Mouse (Mus musculus) ZHBTc4 (cell line): ENCODE measurements at regions not wholly inside any gene's neighbourhood (a gene's known extent, or its start where the extent isn't known, plus 50 kb on each side); places are given as distances from the start of the nearest gene placed in this dataset.
"Not testable (repeated sequence)": the region's sequence is repeated elsewhere in the genome, so short reads cannot be mapped to it uniquely, and the experiment has no call there.

Experiments
- DNase-seq: peaks from one replicate; pipeline ENCODE4 v3.0.0-alpha.2; 2011; ENCODE audit warnings: low read depth, low spot score

- no peak for DNase-seq
Measured at GRCm38 (mm10) chr5:4355609-4356224, 163.6 kb downstream of the Mterf1b start.

GRCm38 (mm10) chr5:4356555-4357273, 164.5 kb downstream of the Mterf1b start:
- DNase-seq, result not testable (repeated sequence)

DNA sequence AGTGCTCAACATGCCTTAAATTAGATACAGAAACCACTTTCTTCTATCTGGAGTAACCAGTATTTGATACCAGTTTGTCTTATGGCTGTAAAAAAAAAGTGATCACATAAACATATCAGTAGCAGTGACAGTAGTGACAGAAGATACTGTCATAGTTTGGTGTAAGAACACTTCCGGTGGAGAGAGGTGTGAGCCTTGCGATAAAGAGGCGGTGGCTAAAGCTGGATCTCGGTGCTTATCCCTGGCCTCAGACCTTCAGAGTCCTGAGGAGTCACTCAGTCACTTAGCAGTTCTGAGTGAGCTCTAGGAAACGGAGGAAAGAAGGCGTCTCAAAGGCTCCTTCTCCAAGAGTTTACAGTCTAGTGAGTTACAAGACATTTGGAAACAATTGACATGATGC, 169.4 kb downstream of the Mterf1b start:
- not testable (repeated sequence) for DNase-seq

DNA sequence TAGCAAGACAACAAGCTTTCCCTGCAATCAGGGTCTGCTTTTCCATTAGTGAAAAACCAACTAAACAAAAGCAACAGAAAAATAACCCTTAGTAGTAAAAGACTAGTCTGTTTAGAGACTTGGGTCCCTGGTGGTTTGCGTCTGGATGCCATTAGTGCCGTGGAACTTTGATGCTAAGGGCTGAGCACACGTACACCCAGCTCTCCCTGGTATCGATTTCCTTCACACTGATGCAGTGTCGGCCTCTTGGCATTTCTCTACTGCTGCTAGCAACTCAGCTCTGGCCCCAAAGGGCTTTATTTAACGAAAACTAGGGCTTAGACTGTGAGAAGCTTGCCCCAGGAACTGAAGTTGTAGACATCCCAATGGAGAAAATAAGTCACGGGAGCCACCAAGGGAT, 192.6 kb downstream of the Mterf1b start:
- DNase-seq, result not testable (repeated sequence)

GRCm38 (mm10) chr5:4391083-4391482, 198.9 kb downstream of the Mterf1b start:
- DNase-seq, result no peak

DNA sequence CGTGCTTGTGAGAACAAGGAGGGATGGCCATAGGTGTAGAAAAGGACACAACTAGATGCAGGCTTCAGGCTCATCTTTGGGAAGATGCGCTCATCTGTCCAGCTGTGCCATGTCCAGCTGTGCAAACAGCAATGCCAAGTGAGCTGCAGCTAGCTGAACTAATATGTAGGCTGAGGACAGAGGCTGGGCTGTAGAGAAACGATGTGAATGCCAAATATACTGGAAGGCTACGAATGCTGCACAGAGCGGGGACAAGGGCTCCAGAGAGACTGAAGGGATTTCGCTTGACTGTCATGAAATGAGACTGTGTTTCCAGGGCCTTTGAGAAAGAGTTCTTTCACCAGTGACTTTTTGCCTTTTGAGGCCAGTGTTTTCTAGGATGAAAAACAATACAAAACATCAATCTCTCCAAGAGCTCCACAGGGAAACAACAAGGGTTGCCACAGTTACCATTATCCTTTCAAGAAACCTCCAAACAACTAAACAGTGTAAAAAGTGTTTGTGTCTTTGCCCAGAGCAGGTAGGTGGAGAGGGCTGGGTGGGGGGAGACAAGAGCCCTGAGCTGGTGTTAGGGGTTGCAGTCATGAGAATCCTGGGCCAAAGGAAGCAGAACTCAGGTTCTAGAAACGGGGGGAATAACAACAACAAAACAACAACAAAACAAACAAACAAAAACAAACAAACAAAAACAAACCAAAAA, 202.3 kb downstream of the Mterf1b start:
- not testable (repeated sequence) for DNase-seq

- DNase-seq, result no peak
Measured at GRCm38 (mm10) chr5:4398087-4398486, 205.9 kb downstream of the Mterf1b start.

- no peak for DNase-seq
Measured at GRCm38 (mm10) chr5:4417761-4418160, 225.6 kb downstream of the Mterf1b start.
